Mouse (Mus musculus): ENCODE measurements around the gene Krtap5-4.
"Not testable (repeated sequence)": the region's sequence is repeated elsewhere in the genome, so short reads cannot be mapped to it uniquely, and the experiment has no call there.

Gene Krtap5-4

GRCm38 (mm10) chr7:142303249-142303648 is at the start of gene Krtap5-4:
Krtap5-4 (plus strand) TSS chr7:142303549.
- no peak for DNase-seq

GRCm38 (mm10) chr7:142255517-142255916 is 47.8 kb upstream of the Krtap5-4 start:
- DNase-seq, result peak; percentile 24

DNA sequence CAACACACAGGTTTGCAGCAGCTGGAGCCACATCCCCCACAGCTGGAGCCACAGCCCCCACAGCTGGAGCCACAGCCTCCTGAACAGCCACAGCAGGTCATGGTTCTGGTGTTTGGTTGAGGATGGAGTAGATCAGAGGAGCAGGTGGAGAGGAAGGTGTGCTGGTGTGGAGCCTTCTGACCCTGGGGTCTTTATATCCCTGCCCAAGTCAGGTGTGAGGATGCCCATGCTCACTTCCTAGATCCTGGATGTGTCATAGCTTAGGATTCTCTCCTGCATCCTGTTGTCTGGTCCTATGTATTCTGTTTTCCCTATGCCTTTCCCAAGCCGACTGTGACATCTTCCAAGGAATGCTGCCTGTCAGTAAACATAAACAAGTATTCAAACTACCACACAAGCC is 45.1 kb upstream of the Krtap5-4 start, which contains the start of gene Gm2431:
Gene Gm2431 (minus strand): TSS at position 101 of the 400 bp plus-strand sequence.
- DNase-seq, result not testable (repeated sequence)

- not testable (repeated sequence) for DNase-seq
These were observed 29.1 kb upstream of the Krtap5-4 start, which contains the start of gene Gm4559 for GRCm38 (mm10) chr7:142274263-142274662. Gm4559 (minus strand) TSS chr7:142274363.

DNA sequence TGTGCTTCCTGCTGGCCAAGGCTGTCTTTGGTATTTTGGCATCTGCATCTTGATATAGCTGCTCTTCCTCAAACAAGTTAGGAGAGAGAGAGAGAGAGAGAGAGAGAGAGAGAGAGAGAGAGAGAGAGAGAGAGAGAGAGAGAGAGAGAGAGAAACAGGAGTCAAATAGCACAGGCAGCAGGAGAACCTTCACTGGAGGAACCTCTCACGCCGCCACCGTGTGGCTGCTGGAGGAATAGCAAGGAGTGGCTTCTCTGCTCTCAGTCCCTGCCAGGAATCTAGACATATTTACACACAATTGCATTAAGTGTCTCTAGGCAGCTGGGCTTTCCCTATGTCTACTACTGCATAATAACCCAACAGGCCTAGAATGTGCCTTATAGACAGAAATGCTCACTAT is 25.2 kb upstream of the Krtap5-4 start:
- DNase-seq, result peak; percentile 71

DNA sequence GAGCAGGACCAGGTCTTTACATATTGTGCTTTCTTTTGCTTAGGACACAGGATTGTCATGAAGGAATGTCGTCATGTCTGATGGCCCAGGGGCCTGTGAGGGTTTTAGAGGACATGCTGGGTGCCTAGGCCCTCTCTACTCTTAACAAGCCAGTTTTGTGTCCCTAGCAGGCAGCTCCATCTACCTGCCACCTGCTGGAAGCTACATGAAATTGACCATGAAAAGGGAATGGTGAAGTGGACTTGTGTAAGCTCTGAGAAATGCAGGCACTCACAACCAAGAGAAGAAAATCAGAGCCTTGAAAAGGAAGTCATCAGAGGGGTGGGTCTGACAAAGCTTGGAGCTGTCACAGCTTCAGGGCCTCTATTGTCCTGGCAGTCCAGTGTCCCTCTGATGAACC is 24.1 kb upstream of the Krtap5-4 start:
- not testable (repeated sequence) for DNase-seq

DNA sequence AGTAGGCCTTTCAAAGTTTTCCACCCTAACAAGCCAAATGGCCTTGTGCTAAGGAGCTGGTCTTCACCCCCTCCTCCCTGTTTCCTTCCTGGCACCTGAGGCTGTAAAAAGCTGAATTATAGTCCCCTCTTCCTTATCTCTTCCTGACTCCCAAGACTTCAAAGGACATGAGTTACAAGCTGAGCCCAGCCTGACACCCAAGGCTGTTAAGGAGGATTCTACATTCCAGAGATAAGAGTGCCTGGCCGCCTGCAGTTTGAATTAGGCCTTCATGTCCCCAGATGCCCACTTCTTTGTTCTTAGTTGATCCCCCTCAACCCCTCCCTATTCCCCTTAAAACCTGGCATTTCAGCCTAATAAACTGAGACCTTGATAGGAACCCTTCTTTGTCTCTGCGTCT is 20.5 kb upstream of the Krtap5-4 start:
- not testable (repeated sequence) for DNase-seq

- peak; percentile 65 for DNase-seq
These were observed 19.2 kb upstream of the Krtap5-4 start for GRCm38 (mm10) chr7:142284023-142284591.

GRCm38 (mm10) chr7:142284615-142285080 is 18.7 kb upstream of the Krtap5-4 start:
- peak; percentile 92 for DNase-seq

DNA sequence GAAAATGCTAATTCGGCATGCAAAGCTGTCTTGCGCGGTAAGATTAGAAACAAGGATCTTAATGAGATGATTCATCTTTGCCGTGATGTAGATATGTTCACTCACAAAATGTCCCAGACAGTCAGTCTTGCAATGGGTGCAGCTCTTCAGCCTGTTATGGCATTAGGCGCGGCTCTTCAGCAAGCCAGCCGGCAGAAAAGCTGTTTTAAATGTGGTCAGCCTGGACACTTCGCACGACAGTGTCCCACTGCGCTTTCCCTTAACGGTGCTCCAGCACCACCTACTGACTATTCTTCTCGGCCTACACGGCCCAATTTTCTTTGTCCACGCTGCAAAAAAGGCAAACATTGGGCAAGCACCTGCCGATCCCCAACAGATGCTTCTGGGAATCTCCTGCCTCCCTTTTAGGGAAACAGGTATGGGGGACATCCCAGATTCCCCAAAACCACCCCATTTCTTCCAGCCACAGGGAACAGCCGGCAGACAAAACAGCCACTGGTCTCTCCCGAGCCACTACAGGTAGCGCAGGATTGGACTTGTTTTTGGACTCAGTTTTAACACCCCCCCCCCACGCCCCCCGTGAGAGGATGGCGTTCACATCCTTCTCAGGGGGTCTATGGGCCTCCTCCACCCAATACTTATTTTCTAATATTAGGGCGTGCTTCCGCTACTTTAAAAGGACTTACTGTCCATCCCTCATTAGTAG is 18.1 kb upstream of the Krtap5-4 start:
- DNase-seq, result peak; percentile 40

GRCm38 (mm10) chr7:142285910-142286612 is 17.3 kb upstream of the Krtap5-4 start:
- DNase-seq, result not testable (repeated sequence)

DNA sequence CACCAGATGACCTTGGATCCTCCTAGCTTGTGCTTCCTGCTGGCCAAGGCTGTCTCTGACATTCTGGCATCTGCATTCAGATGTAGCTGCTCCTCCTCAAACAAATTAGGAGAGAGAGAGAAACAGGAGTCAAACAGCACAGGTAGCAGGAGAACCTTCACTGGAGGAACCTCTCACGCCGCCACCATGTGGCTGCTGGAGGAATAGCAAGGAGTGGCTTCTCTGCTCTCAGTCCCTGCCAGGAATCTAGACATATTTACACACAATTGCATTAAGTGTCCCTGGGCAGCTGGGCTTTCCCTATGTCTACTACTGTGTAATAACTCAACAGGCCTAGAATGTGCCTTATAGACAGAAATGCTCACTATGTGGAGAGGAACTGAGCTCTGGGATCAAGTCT is 9.5 kb upstream of the Krtap5-4 start:
- peak; percentile 38 for DNase-seq

GRCm38 (mm10) chr7:142295418-142295817 is 7.9 kb upstream of the Krtap5-4 start:
- no peak for DNase-seq

DNA sequence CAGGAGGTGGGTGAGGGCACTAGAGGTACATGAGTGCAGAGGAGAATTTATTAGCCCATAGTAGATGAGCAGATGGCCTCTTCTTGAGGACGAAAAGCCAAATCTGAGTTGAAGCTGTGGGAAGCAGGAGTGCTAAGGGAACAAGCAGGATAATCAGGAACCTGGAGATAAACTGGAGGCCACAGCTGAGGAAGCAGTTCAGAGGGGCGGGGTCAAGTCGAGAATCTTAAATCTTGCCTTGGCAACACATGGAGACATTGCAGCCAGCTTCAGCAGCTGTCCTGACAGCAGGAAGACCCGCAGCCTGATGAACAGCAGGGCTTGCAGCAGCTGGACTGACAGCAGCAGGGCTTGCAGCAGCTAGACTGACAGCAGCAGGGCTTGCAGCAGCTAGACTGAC is 7.2 kb upstream of the Krtap5-4 start:
- not testable (repeated sequence) for DNase-seq

DNA sequence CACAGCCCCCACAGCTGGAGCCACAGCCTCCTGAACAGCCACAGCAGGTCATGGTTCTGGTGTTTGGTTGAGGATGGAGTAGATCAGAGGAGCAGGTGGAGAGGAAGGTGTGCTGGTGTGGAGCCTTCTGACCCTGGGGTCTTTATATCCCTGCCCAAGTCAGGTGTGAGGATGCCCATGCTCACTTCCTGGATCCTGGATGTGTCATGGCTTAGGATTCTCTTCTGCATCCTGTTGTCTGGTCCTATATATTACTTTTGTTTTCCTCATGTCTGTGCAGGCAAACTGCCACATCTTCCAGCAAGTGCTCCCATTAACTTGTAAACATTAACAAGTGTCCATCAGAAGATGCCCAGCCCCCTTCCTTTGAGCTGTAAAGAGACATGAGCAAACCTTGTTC is 6.3 kb upstream of the Krtap5-4 start, which contains the start of gene Krtap5-1:
Gene Krtap5-1 (minus strand): TSS at position 101 of the 400 bp plus-strand sequence.
- not testable (repeated sequence) for DNase-seq

DNA sequence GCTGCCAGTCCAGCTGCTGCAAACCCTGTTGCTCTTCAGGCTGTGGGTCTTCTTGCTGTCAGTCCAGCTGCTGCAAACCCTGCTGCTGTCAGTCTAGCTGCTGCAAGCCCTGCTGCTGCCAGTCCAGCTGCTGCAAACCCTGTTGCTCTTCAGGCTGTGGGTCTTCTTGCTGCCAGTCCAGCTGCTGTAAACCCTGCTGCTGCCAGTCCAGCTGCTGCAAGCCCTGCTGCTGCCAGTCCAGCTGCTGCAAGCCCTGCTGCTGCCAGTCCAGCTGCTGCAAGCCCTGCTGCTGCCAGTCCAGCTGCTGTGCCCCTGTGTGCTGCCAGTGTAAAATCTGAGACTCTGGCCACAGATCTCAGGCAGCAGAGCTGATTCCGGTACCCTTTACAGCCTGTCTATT is 580 bp downstream of the Krtap5-4 start:
- DNase-seq, result not testable (repeated sequence)

DNA sequence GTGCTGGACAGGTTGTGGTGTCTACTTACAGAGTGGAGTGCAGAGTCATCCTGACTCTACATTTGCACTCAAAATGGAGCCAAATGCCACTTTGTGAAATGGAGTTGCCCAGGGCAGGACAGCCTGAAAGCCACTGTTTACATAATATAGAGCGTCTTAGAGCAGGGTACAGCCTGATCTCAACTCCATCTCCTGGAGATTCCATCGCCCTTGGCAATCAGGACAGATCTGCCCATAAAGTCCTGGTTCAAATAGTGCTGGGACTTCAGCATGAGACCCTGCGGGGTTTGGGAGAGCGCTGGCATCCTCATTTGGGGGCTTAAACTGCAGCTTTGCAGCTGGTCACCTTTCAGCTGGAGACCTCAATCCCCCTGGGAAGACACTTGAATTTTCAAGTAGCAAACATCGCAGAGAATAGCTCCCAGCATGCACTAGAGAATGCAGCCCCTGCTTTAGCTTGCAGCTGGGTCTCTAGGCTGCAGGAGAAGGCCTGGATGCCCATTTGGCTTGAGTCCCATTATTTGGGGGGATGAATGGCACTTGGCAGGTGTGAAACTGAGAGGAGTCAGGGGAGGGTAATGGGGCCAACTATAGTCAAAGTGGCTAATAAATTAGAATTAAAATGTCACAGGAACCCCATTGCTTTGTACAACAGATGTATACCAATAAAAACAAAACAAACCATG is 11.4 kb downstream of the Krtap5-4 start:
- no peak for DNase-seq

DNA sequence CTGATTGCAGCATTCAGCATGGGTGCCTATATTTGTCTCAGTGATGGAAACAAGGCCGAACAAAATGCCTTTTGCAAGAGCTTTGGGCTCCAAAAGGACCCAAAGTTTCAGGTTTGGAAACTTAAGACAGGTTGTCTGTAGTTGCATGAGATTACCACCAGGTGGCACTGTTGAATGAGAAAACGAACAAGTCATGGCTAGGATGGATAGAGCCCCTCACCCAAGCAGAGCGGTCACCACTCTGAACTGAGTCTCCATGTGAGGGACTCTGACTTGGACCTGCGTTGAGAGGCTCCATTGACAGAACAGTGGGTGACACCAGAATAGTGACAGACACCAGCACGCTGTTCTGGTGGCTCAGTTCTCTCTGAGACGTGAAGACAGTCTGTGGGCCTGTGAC is 13.2 kb downstream of the Krtap5-4 start:
- DNase-seq, result peak; percentile 34

GRCm38 (mm10) chr7:142317216-142317615 is 13.9 kb downstream of the Krtap5-4 start:
- DNase-seq, result no peak

DNA sequence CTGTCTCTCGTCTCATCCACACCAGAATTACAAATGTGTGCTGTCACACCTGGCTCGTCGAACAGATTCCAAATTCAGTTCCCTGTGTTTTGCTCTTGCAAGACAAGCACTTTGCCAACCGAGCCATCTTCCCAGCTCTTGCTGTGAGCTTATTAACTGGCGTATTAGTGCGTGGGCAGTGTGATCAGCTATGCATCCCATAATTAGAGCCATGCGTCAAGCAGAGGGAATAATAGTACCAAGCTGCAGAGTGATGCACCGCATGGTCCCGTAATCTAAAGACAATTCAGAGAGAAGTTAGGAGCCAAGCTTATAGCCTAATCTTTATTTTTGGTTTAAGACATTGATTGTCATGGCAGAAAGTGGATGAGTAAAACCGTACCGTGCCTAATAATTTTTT is 15.8 kb downstream of the Krtap5-4 start:
- DNase-seq, result no peak

DNA sequence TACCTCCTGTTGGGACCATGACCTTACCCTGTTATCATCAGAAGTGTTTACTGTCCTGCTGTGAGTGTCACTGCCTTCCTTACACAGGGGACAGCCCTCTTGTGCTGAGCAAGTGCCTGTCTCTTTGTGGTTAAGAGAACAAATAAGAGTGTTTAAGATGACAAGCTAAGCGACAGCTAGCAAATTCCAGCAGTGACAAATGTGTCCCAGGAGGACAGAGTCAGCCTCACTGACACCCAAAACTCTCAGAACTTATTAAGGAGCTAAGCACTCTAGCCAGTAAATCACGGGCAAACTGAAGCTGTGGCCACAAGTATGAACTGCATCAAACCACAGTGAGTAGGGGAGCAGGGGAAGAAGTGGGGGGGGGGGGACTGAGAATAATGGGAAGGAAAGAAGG is 17.6 kb downstream of the Krtap5-4 start:
- no peak for DNase-seq

GRCm38 (mm10) chr7:142321637-142322306 is 18.4 kb downstream of the Krtap5-4 start:
- DNase-seq, result not testable (repeated sequence)
